Mouse (Mus musculus) small intestine, adult 2 months (tissue): ENCODE results near the gene Stx4a. TPM values are rescaled to one million over a fixed set of nuclear protein-coding genes. Genes with fewer than 3 reads are reported as not detected.
"Not testable (repeated sequence)": the region's sequence is repeated elsewhere in the genome, so short reads cannot be mapped to it uniquely, and the experiment has no call there.

Experiments
- H3K27ac ChIP-seq: fragments of 200-500 bp; 2 replicates; pipeline ENCODE4 v1.5.1; 2012; ENCODE audit warnings: low read depth, low read length, control low read depth, inconsistent platforms; ENCODE audit not compliant: insufficient read depth
- H3K27me3 ChIP-seq: fragments of 200-500 bp; 2 replicates; pipeline ENCODE4 v1.6.1; 2012; ENCODE audit warnings: mild to moderate bottlenecking, moderate library complexity, low read length, inconsistent platforms; ENCODE audit not compliant: control insufficient read depth, insufficient read depth
- H3K36me3 ChIP-seq: fragments of 200-500 bp; 2 replicates; pipeline ENCODE4 v1.6.1; 2012; ENCODE audit warnings: mild to moderate bottlenecking, low read length, control low read depth, inconsistent platforms; ENCODE audit not compliant: control insufficient read depth, insufficient read depth
- H3K4me1 ChIP-seq: fragments of 200-500 bp; 2 replicates; pipeline ENCODE4 v1.6.1; 2012; ENCODE audit warnings: low read length, inconsistent platforms, mixed read lengths; ENCODE audit not compliant: control insufficient read depth, insufficient read depth, insufficient read length
- H3K4me3 ChIP-seq: fragments of 200-500 bp; 2 replicates; pipeline ENCODE4 v1.5.1; 2012; ENCODE audit warnings: low read depth, mild to moderate bottlenecking, control low read depth, inconsistent platforms, low read length, moderate library complexity
- CTCF ChIP-seq: fragments of 200-500 bp; IDR thresholded peaks from 2 replicates; pipeline ENCODE4 v1.5.1; 2012; ENCODE audit warnings: low read depth, mild to moderate bottlenecking, control low read depth, inconsistent platforms, low read length, moderate library complexity, mixed read lengths; ENCODE audit not compliant: insufficient replicate concordance, insufficient read length; ENCODE audit errors: extremely low read depth
- POLR2A ChIP-seq: fragments of 200-500 bp; IDR thresholded peaks from 2 replicates; pipeline ENCODE4 v1.6.1; 2012; ENCODE audit warnings: low read depth, mild to moderate bottlenecking, control low read depth, inconsistent platforms, low read length, moderate library complexity
- WGBS: fragments of 180-500 bp; shearing (Covaris S2); methylation state at CpG from one replicate; pipeline ENCODE4 v1.1.7; 2018; 5-methylcytosine and 5-hydroxymethylcytosine counted together
- polyA plus RNA-seq: library from polyadenylated mRNA; depleted of rRNA; stranded (reverse); fragments of >200 nt; gene quantifications from 2 replicates; pipeline ENCODE4 v1.2.3, GENCODE M21; 2012; rRNA removed

Gene Stx4a
- polyA plus RNA-seq = 27.3 and 68.2 TPM in 2 replicates

DNA sequence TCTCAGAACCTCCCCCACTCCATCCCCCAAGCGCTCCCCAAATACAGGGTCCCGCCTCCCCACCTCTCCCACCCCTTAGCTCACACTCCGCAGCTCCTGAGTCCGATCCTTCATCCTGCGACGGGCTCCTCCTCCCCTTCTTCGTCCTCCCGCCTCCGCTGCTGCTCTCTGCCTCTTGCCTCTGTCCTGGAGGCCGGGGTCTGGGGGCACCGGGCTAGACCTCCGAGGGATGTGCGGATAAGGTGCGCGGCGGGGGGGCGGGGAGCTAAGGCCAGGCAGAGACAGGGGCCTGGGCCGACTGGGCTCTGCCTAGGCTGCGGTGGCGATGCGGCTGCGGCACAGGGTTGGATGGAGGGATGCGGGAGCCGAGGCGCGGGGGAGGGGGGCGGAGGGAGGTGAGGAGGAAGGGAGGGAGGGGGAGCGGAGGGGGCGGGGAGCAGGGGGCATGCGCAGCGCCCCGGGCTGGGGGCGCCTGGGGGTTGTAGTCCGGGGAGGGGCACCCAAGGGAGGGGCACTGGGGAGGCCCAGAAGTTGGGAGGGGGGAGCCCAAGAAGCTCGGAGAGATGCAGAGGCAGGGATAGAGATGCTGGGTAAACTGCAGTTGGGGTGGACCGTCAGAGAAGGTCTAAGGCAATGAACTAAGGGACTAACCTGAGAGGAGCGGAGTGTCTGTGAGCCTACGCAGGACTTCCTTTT is at the start of gene Stx4a, which contains the start of gene Stx1b:
Gene Stx4a (plus strand): TSS at position 119 of the 696 bp plus-strand sequence.
Gene Stx1b (minus strand): TSS at position 374 of the 696 bp plus-strand sequence.
- H3K27me3 ChIP-seq = peaks cover 3% of the 10 kb centered on the region; the same call in 1 of the 2 replicates
- WGBS = 20% methylated on average over 33 of the region's 38 CpGs
- no peaks in the 10 kb centered on the region; the same call in 1 of the 2 replicates for H3K4me1 ChIP-seq
- H3K27ac ChIP-seq = no peak within 1 kb of the TSS
- TF ChIP-seq POLR2A (no peak), CTCF (no peak)
- H3K4me3 ChIP-seq = peak within 1 kb of the TSS; percentile 53
- H3K36me3 ChIP-seq = no peaks in the 10 kb centered on the region

DNA sequence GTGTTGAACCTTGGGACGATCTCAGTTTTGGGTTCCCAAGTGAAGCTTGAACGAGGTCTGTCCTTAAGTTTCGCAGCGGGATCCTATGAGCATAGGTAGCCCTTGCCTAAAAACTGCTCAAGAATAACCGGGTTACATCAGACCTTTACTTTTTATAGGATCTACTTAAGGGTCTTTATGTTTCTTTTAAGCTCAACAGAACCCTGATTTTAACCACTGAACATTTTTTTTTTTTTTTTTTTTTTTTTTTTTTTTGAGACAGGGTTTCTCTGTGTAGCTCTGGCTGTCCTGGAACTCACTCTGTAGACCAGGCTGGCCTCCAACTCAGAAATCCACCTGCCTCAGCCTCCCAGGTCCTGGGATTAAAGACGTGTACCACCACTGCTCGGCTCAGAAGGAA is 48.3 kb upstream of the Stx4a start:
- H3K36me3 ChIP-seq, H3K4me1 ChIP-seq, H3K27me3 ChIP-seq, H3K27ac ChIP-seq: not testable (repeated sequence)
- 68% methylated on average over 7 of the region's 7 CpGs for WGBS
- peak overlapping the region; percentile 97; the same call in 1 of the 2 replicates for H3K4me3 ChIP-seq

DNA sequence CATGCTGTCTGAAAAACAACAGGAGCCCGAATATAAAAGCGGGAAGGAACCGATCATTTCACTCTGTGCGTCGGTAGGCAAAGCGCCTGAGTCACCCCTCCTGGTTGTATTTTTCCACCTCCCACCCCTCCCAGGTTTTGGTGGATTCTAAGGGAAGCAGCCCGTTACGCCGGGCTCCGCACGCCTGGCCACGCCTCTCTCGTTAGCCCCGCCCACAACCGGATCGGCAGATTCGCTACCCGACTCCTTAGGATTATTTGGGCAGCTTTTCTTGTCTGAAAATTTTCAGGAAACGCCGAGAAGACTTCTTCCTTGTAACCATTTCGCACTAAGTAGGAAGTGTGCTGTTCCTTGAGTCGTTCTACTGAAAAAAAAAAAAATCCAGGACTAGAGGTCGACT is 47.7 kb upstream of the Stx4a start, which contains the start of gene Setd1a:
Gene Setd1a (plus strand): TSS at position 245 of the 400 bp plus-strand sequence.
- Histone ChIP-seq H3K4me1 (no peaks in the 10 kb centered on the region; the same call in 1 of the 2 replicates), H3K36me3 (peaks cover 12% of the 10 kb centered on the region), H3K4me3 (peak within 1 kb of the TSS; percentile 97), H3K27me3 (no peaks in the 10 kb centered on the region), H3K27ac (peak within 1 kb of the TSS; percentile 97)
- TF ChIP-seq POLR2A (no peak), CTCF (peak; percentile 18; the same call in 1 of the 2 replicates)
- WGBS = under 1% methylated on average over 23 of the region's 23 CpGs

DNA sequence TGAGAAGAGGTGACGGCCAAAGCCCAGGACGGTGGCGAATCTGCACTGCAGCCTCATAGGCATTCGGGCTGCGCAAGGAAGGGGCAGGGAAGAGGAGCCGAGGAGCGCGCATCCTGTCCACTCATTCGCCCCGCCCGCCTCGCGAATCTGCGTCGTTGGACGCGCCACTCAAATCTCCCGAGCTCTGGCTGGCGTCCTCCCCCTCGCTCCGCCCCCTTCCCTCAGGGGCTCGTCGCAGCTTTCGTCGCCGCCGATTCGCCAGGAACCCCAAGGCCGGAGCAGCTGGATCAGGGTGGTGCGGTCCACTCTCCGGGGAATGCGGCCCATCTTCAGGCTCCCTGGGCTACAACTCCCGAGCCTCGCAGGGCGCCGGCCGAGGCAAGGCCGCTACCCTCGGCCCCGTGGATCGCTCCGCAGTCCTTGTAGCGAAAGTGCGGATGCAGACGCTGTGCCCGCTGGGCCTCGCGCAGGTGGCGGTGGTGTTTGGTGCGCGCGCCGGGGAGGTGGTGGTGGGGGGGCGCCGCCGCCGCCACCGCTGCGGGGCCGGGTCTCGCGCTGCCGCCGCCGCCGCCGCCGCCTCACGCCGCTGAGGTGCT is 47.1 kb upstream of the Stx4a start:
- peak overlapping the region; percentile 97 for H3K4me3 ChIP-seq
- H3K36me3 ChIP-seq = peaks cover 15% of the 10 kb centered on the region
- WGBS = 1% methylated on average over 69 of the region's 70 CpGs
- H3K27me3 ChIP-seq = no peaks in the 10 kb centered on the region
- no peak for TF ChIP-seq CTCF
- TF ChIP-seq POLR2A = peak; percentile 29; the same call in 1 of the 2 replicates
- peak overlapping the region; percentile 97 for H3K27ac ChIP-seq
- no peaks in the 10 kb centered on the region; the same call in 1 of the 2 replicates for H3K4me1 ChIP-seq

DNA sequence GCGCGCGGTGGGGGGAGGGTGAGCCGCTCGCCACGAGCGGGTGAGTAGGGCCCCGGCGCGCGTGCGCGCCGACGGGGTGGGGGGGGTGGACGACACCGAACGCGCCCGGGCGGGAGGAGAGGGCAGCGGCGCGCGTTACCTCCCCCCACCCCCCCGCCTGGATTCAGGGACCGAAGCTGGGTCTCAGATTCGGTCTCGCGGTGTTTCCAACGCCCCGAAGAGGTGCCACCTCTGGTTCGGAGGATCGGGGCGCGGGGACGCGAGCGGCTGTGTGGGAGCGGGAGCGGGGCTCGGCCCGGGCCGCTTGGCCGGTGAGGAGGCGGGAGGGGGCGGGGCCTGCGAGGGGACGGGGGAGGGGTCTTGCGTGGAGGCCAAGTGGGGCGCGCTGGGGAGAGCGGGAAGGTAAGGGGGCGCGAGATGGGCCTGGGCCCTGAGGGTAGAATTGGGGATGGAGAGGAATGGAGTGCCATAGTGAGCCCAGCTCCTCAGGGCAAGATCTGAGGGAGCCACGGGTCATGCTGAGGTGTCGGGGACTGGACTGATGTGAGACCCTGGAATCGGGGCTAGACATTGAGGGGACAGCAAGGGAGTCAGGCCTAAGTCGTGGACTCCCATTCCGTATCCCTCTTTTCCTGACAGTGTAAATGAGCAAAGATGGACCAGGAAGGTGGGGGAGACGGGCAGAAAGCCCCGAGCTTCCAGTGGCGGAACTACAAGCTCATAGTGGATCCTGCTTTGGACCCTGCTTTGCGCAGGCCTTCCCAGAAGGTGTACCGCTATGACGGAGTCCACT is 46.4 kb upstream of the Stx4a start:
- Histone ChIP-seq H3K4me1 (no peaks in the 10 kb centered on the region; the same call in 1 of the 2 replicates), H3K4me3 (peak overlapping the region; percentile 97), H3K27ac (no peak overlapping the region), H3K36me3 (peaks cover 20% of the 10 kb centered on the region), H3K27me3 (no peaks in the 10 kb centered on the region)
- 2% methylated on average over 64 of the region's 66 CpGs for WGBS
- no peak for TF ChIP-seq POLR2A
- TF ChIP-seq CTCF = no peak

DNA sequence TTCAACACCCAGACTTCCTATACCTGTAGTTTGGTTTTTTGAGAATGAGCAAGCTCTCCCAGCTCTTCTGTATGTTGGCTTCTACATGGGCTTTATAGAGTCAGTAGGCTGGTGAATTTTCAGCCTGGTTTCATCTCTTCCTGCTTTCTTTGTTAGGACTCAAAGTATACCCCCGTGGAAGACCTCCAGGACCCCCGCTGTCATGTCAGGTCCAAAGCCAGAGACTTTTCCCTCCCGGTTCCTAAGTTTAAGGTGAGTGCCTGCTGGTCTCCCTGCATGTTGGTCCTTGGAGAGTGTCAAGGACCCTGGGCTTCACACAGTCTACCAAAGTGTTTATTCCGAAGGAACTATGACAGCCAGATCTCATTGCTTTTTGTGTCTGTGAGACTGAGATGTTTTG is 45.7 kb upstream of the Stx4a start:
- WGBS = 72% methylated on average over 4 of the region's 4 CpGs
- Histone ChIP-seq H3K4me1 (no peaks in the 10 kb centered on the region; the same call in 1 of the 2 replicates), H3K4me3 (peak overlapping the region; percentile 97; the same call in 1 of the 2 replicates)

More for the DNA sequence above, 45.7 kb upstream of the Stx4a start:
- Histone ChIP-seq H3K27ac (no peak overlapping the region), H3K27me3 (no peaks in the 10 kb centered on the region), H3K36me3 (peaks cover 20% of the 10 kb centered on the region)
- TF ChIP-seq CTCF (no peak), POLR2A (no peak)
